Mouse (Mus musculus): Measurements from ENCODE around the gene Fgd1.
A peak's percentile ranks its signal among the peaks of the same experiment; 100 is the strongest.

Fgd1 gene

DNA sequence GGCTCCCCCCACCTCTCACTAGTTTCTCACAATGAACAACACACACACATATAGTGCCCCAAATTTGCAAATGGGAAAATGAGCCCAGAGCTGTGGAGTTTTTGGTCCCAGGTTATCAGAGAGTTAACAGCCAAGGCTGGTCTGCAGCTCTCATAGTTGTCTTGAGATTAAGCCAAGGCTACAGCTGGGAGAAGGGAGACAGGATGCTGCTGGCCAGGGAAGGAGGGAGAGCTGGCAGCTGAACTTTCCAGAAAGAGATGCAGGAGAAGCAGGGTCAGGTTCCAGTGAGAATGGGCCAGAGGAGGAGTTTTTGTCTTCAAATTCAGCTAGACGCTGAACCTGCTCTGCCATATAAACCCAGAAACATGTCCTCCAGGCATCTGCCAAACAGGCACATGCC lies 13.4 kb downstream of the Fgd1 start:
- Histone ChIP-seq H3K27me3 (ENCODE audit: control insufficient read depth, insufficient read depth, low read length, poor library complexity, severe bottlenecking) (no peaks in the 10 kb centered on the region), H3K36me3 (ENCODE audit: control insufficient read depth, insufficient read depth, low read length, poor library complexity, severe bottlenecking) (no peaks in the 10 kb centered on the region)
- no peak for DNase-seq (ENCODE audit: low read depth, low spot score)

DNA sequence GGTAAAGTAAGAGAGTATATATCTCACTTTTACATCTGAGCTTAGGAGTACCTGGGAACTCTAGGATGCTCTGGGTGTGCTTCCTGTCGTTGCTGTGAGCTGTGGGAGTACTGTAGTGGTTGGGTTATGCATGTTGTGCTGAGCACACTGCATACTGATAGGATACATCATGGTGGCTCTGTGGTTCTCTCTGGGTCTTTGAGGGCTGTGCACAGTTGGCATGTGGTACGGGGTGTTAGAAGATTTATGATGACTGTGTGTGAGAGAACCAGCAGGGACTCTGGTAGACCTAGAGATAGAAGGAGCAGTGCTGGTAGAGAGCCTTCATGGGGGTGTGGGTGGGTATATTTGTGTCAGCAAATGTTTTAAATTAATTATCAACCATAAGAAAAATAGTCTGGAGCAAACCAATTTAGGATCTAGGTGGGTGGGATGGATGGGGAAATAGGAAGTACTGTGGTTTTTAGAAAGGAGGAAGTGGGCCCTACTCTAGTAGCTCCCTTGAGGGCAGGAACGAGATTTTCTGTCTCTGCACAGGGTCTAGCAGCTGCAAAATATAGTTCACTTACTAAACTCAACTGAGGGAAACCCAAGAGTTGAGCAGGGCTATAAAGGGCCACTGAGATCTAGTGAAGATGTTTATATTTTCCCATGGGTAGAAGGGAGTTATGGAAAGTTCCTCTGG lies 15.8 kb downstream of the Fgd1 start:
- Histone ChIP-seq H3K27me3 (ENCODE audit: control insufficient read depth, insufficient read depth, low read length, poor library complexity, severe bottlenecking) (no peaks in the 10 kb centered on the region), H3K36me3 (ENCODE audit: control insufficient read depth, insufficient read depth, low read length, poor library complexity, severe bottlenecking) (no peaks in the 10 kb centered on the region)
- peak; percentile 11 for DNase-seq (ENCODE audit: low read depth, low spot score)

- DNase-seq (ENCODE audit: low read depth, low spot score), result no peak
- Histone ChIP-seq H3K36me3 (ENCODE audit: control insufficient read depth, insufficient read depth, low read length, poor library complexity, severe bottlenecking) (no peaks in the 10 kb centered on the region), H3K27me3 (ENCODE audit: control insufficient read depth, insufficient read depth, low read length, poor library complexity, severe bottlenecking) (no peaks in the 10 kb centered on the region)
These were observed 20.2 kb downstream of the Fgd1 start for GRCm38 (mm10) chrX:151066071-151066666.

- DNase-seq (ENCODE audit: low read depth, low spot score), result no peak
- Histone ChIP-seq H3K27me3 (ENCODE audit: control insufficient read depth, insufficient read depth, low read length, poor library complexity, severe bottlenecking) (no peaks in the 10 kb centered on the region), H3K36me3 (ENCODE audit: control insufficient read depth, insufficient read depth, low read length, poor library complexity, severe bottlenecking) (no peaks in the 10 kb centered on the region)
These were observed 21.9 kb downstream of the Fgd1 start for GRCm38 (mm10) chrX:151067876-151068275.

DNA sequence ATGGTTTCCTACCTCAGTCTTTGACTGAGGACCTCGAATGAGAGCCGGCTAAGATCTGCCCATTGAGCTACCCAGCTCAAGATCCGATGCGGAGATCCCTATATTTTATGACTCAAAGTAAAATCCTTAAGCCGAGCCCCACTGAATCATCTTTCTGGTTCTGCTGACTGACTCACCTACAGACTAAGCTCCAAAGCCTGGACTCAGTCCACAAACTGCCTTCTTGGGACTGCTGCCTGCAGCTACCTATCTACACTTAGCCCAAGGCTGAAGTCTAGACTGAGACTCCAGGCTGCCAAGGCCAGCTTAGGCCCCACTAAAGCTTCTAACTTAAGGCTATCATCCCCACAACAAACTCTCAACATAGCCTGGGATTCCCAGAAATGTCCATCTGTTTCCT lies 30.1 kb downstream of the Fgd1 start:
- Histone ChIP-seq H3K27me3 (ENCODE audit: control insufficient read depth, insufficient read depth, low read length, poor library complexity, severe bottlenecking) (no peaks in the 10 kb centered on the region), H3K36me3 (ENCODE audit: control insufficient read depth, insufficient read depth, low read length, poor library complexity, severe bottlenecking) (no peaks in the 10 kb centered on the region)
- no peak for DNase-seq (ENCODE audit: low read depth, low spot score)

GRCm38 (mm10) chrX:151076941-151077485 lies 31.1 kb downstream of the Fgd1 start:
- H3K36me3 ChIP-seq (ENCODE audit: control insufficient read depth, insufficient read depth, low read length, poor library complexity, severe bottlenecking), result no peaks in the 10 kb centered on the region
- H3K27me3 ChIP-seq (ENCODE audit: control insufficient read depth, insufficient read depth, low read length, poor library complexity, severe bottlenecking), result no peaks in the 10 kb centered on the region
- DNase-seq (ENCODE audit: low read depth, low spot score), result no peak

- Histone ChIP-seq H3K27me3 (ENCODE audit: control insufficient read depth, insufficient read depth, low read length, poor library complexity, severe bottlenecking) (no peaks in the 10 kb centered on the region), H3K36me3 (ENCODE audit: control insufficient read depth, insufficient read depth, low read length, poor library complexity, severe bottlenecking) (no peaks in the 10 kb centered on the region)
- no peak for DNase-seq (ENCODE audit: low read depth, low spot score)
These were observed 39.6 kb downstream of the Fgd1 start for GRCm38 (mm10) chrX:151085599-151085998.

DNA sequence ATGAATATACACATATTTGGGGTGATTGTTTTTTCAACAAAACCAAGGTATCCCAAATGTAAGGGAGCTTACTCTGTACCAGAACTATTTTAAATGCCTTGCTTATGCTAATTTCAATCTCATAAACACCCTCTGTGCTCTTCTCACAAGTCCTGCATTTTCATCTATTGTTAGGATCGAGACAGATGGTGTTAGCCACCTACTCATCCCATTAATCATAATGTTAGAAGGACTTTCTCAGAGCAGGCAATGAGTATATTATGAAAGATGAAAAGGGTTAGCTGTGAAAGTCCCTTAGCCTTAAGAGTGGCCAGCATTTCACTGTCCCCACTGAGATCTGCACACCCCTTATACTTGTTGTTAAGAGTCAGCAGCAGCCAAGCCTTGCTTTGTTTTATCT lies 41.5 kb downstream of the Fgd1 start:
- no peaks in the 10 kb centered on the region for H3K27me3 ChIP-seq (ENCODE audit: control insufficient read depth, insufficient read depth, low read length, poor library complexity, severe bottlenecking)
- H3K36me3 ChIP-seq (ENCODE audit: control insufficient read depth, insufficient read depth, low read length, poor library complexity, severe bottlenecking), result no peaks in the 10 kb centered on the region
- DNase-seq (ENCODE audit: low read depth, low spot score), result no peak

- H3K27me3 ChIP-seq (ENCODE audit: control insufficient read depth, insufficient read depth, low read length, poor library complexity, severe bottlenecking), result no peaks in the 10 kb centered on the region
- H3K36me3 ChIP-seq (ENCODE audit: control insufficient read depth, insufficient read depth, low read length, poor library complexity, severe bottlenecking), result no peaks in the 10 kb centered on the region
- DNase-seq (ENCODE audit: low read depth, low spot score), result peak; percentile 79
These were observed 50.5 kb downstream of the Fgd1 start, which contains the start of gene Tsr2 for GRCm38 (mm10) chrX:151096171-151097058. TSS of gene Tsr2 (minus strand) at chrX:151096543.

- no peaks in the 10 kb centered on the region for H3K36me3 ChIP-seq (ENCODE audit: control insufficient read depth, insufficient read depth, low read length, poor library complexity, severe bottlenecking)
- H3K27me3 ChIP-seq (ENCODE audit: control insufficient read depth, insufficient read depth, low read length, poor library complexity, severe bottlenecking), result no peaks in the 10 kb centered on the region
- no peak for DNase-seq (ENCODE audit: low read depth, low spot score)
These were observed 61.5 kb downstream of the Fgd1 start for GRCm38 (mm10) chrX:151107301-151108067.

DNA sequence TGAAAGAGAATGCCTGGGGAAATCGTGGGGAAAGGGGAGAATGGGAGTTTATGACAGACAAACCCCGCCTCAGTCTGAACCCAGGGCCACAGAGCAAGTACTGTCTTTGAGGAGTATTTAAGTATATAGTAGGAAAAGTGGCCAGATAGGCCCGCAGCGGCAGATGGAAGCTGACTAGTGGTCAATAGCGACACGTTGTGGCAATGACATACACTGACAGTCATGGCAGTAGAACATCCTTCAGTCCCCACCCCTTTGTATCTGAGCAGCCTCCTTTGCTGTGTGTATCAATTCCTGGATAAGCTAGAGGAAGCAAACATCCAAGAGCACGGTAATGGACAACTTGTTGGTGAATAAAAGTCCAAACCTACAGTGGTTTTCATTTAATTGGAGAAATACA lies 70.8 kb downstream of the Fgd1 start:
- Histone ChIP-seq H3K27me3 (ENCODE audit: control insufficient read depth, insufficient read depth, low read length, poor library complexity, severe bottlenecking) (no peaks in the 10 kb centered on the region), H3K36me3 (ENCODE audit: control insufficient read depth, insufficient read depth, low read length, poor library complexity, severe bottlenecking) (no peaks in the 10 kb centered on the region)
- DNase-seq (ENCODE audit: low read depth, low spot score), result peak; percentile 44

DNA sequence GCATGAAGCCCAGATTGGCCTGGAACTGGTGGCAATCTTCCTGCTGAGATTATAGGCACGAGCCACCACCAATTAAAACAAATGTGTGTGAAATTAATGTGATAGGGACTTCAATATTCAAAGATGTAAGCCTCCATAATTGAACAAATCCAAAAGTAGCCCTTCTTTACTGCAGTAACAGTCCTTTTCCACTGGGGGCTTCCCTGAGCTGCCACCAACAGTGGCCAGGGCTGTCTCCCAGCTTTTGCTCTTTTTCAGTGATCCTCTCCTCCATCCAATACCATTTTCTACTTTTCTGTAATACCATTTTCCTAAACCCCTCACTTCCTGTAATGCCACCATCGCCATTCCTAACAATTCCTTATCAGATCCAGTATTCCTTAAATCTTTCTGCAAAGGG lies 71.5 kb downstream of the Fgd1 start:
- peak; percentile 19 for DNase-seq (ENCODE audit: low read depth, low spot score)
- Histone ChIP-seq H3K27me3 (ENCODE audit: control insufficient read depth, insufficient read depth, low read length, poor library complexity, severe bottlenecking) (no peaks in the 10 kb centered on the region), H3K36me3 (ENCODE audit: control insufficient read depth, insufficient read depth, low read length, poor library complexity, severe bottlenecking) (no peaks in the 10 kb centered on the region)

- H3K36me3 ChIP-seq (ENCODE audit: control insufficient read depth, insufficient read depth, low read length, poor library complexity, severe bottlenecking), result no peaks in the 10 kb centered on the region
- DNase-seq (ENCODE audit: low read depth, low spot score), result no peak
- H3K27me3 ChIP-seq (ENCODE audit: control insufficient read depth, insufficient read depth, low read length, poor library complexity, severe bottlenecking), result no peaks in the 10 kb centered on the region
These were observed 78.0 kb downstream of the Fgd1 start for GRCm38 (mm10) chrX:151123933-151124332.

GRCm38 (mm10) chrX:151130493-151130892 lies 84.5 kb downstream of the Fgd1 start:
- peak; percentile 0 for DNase-seq (ENCODE audit: low read depth, low spot score)
- Histone ChIP-seq H3K27me3 (ENCODE audit: control insufficient read depth, insufficient read depth, low read length, poor library complexity, severe bottlenecking) (no peaks in the 10 kb centered on the region), H3K36me3 (ENCODE audit: control insufficient read depth, insufficient read depth, low read length, poor library complexity, severe bottlenecking) (no peaks in the 10 kb centered on the region)

Measured in splenic B cell, adult 2 months (primary cell).